In the genomic region with DNA sequence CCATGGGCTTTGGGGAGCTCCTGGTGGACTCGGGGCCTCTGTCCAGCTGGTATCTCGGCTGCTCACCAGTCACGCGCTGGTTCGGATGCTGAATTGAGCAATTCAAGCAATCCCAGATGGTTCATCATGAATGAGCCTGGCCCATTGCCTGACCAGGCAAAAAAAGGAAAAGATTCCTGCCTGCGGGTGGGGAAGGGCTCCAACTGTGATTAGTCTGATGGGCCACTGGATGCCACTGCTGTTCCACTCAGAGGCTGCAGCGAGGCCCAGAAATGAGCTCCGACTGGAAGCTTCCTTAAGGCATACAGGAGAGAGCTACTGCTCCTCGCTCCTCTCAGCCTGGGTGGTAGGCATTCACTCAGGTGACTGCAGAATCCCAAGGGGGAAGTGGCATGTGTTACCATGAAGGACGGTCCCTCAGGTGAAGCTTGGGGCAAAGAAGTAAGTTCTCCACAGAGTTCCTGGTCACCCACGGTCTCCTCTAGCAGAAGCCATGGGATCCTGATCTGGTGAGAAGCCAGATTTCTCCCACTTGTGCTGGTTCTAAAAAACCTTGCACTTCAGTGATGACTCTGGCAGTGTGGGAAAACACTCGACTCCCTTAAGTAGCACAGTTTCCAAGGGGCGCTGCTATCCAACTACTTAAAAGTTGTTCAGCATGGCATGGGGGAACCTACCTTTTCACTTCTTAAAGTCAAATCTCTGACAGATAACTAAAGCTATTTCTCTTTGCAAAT, we compare ENCODE assay signal across 9 mouse cellular contexts. TPM values are rescaled to one million over a fixed set of nuclear protein-coding genes. Genes with fewer than 3 reads are reported as not detected.
DNase-seq lines count a peak whose midpoint lies in the region; ATAC-seq and TF ChIP-seq lines count a peak whose summit lies in the region.
"Had no signal": no experiment of that assay in that cellular context is flagged by ENCODE, and none has a peak within 500 bp of the region (broad histone marks: within the 10 kb centered on the region; RNA-seq: fewer than 3 reads in every experiment).

No protein-coding gene starts in this region.

- H3K4me3 ChIP-seq in liver, postnatal 0 days (ENCODE audit: low read depth, low read length) = no peak overlapping the region
- no peak overlapping the region for H3K4me3 ChIP-seq in liver, embryonic 12.5 days
- peak overlapping the region; percentile 39 for H3K4me3 ChIP-seq in cerebellum, adult 2 months (replicated peaks; ENCODE audit: insufficient read depth, low read depth, low read length)
- H3K4me3 ChIP-seq: limb, embryonic 15.5 days had no signal

- peak; percentile 55; the same call in 1 of the 2 replicates for ATAC-seq in liver, postnatal 0 days
- no peak for ATAC-seq in liver, embryonic 12.5 days

- H3K27ac ChIP-seq in liver, postnatal 0 days (ENCODE audit: low read depth) = no peak overlapping the region
- no peak overlapping the region for H3K27ac ChIP-seq in liver, embryonic 12.5 days
- no peak overlapping the region for H3K27ac ChIP-seq in cerebellum, adult 2 months (ENCODE audit: insufficient read depth, low read length)
- H3K27ac ChIP-seq: limb, embryonic 15.5 days had no signal

- H3K36me3 ChIP-seq in liver, postnatal 0 days (replicated peaks; ENCODE audit: insufficient read depth, low read length) = peaks cover 10% of the 10 kb centered on the region
- H3K36me3 ChIP-seq in liver, embryonic 12.5 days = peaks cover 65% of the 10 kb centered on the region
- H3K36me3 ChIP-seq: limb, embryonic 15.5 days had no signal

- intact Hi-C loops in left cerebral cortex, postnatal 25 days (cut with DNase I) = loop anchor here (1.0 to 5.0 kb wide), 3 partner anchors 166 to 401 kb away; partner anchors contain the start of gene Ptbp3

- WGBS in liver, postnatal 0 days (ENCODE audit: insufficient replicate concordance) = 82% methylated on average over 13 of the region's 13 CpGs
- 84% methylated on average over 13 of the region's 13 CpGs for WGBS in liver, embryonic 12.5 days (ENCODE audit: insufficient replicate concordance)
- 12% methylated on average over 13 of the region's 13 CpGs for WGBS in cerebellum, adult 2 months

- DNase-seq in liver, postnatal 0 days = no peak
- peak; percentile 81 to 89 for DNase-seq in cerebellum, adult 2 months
- DNase-seq in gastrocnemius, postnatal 10 days = peak; percentile 63
- peak; percentile 61 to 64 for DNase-seq in kidney, adult 8-10 months
- DNase-seq in left cerebral cortex, postnatal 25 days (ENCODE audit: low spot score in 2 of 2) = peak; percentile 69 to 95
- DNase-seq in retina, postnatal 1 day = peak; percentile 27
- no peak for DNase-seq in spleen, postnatal 14 days (ENCODE audit: low spot score in 2 of 2)

- no peaks in the 10 kb centered on the region for H3K9me3 ChIP-seq in liver, postnatal 0 days (ENCODE audit: low read length)
- H3K9me3 ChIP-seq in liver, embryonic 12.5 days (replicated peaks) = no peaks in the 10 kb centered on the region
- H3K9me3 ChIP-seq: limb, embryonic 15.5 days had no signal

- no peak overlapping the region for H3K4me2 ChIP-seq in liver, postnatal 0 days (ENCODE audit: low read depth, low read length)
- H3K4me2 ChIP-seq in liver, embryonic 12.5 days = no peak overlapping the region

- peak; percentile 69 for TF ChIP-seq CTCF in liver, postnatal 0 days (IDR thresholded peaks at IDR 0.05; ENCODE audit: low read depth)
- TF ChIP-seq CTCF in cerebellum, adult 2 months (IDR thresholded peaks at IDR 0.05; ENCODE audit: borderline replicate concordance, insufficient read depth, low read depth, low read length) = peak; percentile 65; the same call in 1 of the 2 replicates

- H3K4me1 ChIP-seq in liver, postnatal 0 days (ENCODE audit: insufficient read depth) = no peaks in the 10 kb centered on the region; the same call in 1 of the 2 replicates
- H3K4me1 ChIP-seq in liver, embryonic 12.5 days = peaks cover 9% of the 10 kb centered on the region
- H3K4me1 ChIP-seq in cerebellum, adult 2 months (ENCODE audit: control insufficient read depth, insufficient read depth, low read length) = peaks cover 11% of the 10 kb centered on the region

- H3K9ac ChIP-seq in liver, postnatal 0 days (replicated peaks) = no peak overlapping the region
- no peak overlapping the region for H3K9ac ChIP-seq in liver, embryonic 12.5 days
- H3K9ac ChIP-seq: limb, embryonic 15.5 days had no signal

- no peak for TF ChIP-seq EP300 in liver, postnatal 0 days (IDR thresholded peaks at IDR 0.05; ENCODE audit: low read depth)

- TF ChIP-seq POLR2A in cerebellum, adult 2 months (IDR thresholded peaks at IDR 0.05; ENCODE audit: borderline replicate concordance, insufficient read depth, low read length) = no peak

- H3K27me3 ChIP-seq in liver, postnatal 0 days (ENCODE audit: insufficient read depth, low read length) = no peaks in the 10 kb centered on the region
- H3K27me3 ChIP-seq in liver, embryonic 12.5 days (replicated peaks) = no peaks in the 10 kb centered on the region
- H3K27me3 ChIP-seq in cerebellum, adult 2 months (ENCODE audit: control insufficient read depth, insufficient read depth, low read length) = no peaks in the 10 kb centered on the region
- H3K27me3 ChIP-seq: limb, embryonic 15.5 days had no signal

RNA-seq across cellular contexts. Expression of gene Susd1, which starts 57.3 kb away (rescaled TPM):
- 7.2 and 7.4 TPM in 2 replicates for polyA plus RNA-seq in liver, postnatal 0 days (2015; fragmentation: Nextera tagmentation; extraction: Ambion mirVana)
- polyA plus RNA-seq in liver, embryonic 12.5 days (2016; fragmentation: Nextera tagmentation; extraction: Ambion mirVana) = 16.1 and 16.2 TPM in 2 replicates
- 3.5 and 4.0 TPM in 2 replicates for polyA plus RNA-seq in cerebellum, adult 2 months (2012; rRNA removed)
- 1 to 10 TPM; 1.5 to 1.6 TPM for total RNA-seq in gastrocnemius, postnatal 10 days (2021)
- total RNA-seq in left cerebral cortex, postnatal 25 days (2021) = 1 to 10 TPM; 7.0 to 9.1 TPM

Comparison
In these comparisons a context has a peak if more than half of its experiments do, and no peak if none do; other contexts are left out.
1. DNase-seq: peak in cerebellum, adult 2 months (2 of 2), gastrocnemius, postnatal 10 days (single experiment), kidney, adult 8-10 months (2 of 2), left cerebral cortex, postnatal 25 days (2 of 2) and retina, postnatal 1 day (single experiment); none in liver, postnatal 0 days (single experiment) and spleen, postnatal 14 days (0 of 2).